Mouse (Mus musculus) inflammation-experienced regulatory T-cells, adult 6 months (primary cell): ENCODE data around the gene Tmem183a. TPM values are rescaled to one million over a fixed set of nuclear protein-coding genes. Genes with fewer than 3 reads are reported as not detected.

ENCODE experiments used
- ATAC-seq: one replicate; pipeline ENCODE4 v1.8.0; 2017
- polyA plus RNA-seq, 3 experiments: library from polyadenylated mRNA; unstranded; fragments of 100-300 nt; shearing (Covaris generic); gene quantifications; one replicate each; pipeline ENCODE4 v1.2.1; 2017

Tmem183a gene
- polyA plus RNA-seq, 3 experiments from 2014 or later, result 25.8 to 26.9 (median 26.6) TPM

DNA sequence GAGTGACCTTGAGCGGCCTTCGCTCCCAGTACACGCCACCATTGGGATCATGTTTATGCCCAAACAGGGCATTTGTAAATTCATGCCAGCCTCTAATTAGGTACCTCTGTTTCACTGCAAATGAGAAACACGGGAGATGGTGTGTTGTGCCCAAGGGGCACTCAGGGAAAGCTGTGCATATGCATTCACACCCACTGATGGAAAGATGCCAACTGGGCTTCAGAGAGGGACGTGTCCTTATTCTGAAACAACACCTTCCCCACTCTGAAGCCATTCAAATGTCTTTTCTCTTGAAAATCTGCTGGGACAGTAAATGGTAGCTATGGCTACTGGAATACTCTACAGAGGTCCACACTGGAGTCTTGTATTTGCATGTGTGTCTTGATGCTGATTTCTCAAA, 43.5 kb downstream of the Tmem183a start:
- ATAC-seq, result no peak

DNA sequence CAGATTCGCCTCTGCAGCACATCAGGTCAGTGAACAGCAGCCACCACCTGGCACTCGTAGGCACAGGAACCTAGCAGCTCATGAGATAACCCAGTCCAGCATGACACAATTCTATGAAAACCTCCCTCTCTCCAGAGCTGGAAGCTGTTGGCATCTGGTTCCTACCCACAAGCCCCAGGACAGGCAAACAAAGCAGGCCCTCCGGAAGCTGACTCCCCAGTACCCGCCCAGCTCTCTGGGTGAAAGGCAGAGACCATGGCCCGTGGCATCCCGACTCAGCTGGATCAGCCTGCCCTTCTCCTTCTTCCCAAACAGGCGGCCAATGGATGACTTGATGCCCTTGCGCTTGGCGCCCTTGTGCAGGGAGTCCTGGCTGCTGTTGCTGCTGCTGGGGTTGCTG, 45.4 kb downstream of the Tmem183a start:
- no peak for ATAC-seq

DNA sequence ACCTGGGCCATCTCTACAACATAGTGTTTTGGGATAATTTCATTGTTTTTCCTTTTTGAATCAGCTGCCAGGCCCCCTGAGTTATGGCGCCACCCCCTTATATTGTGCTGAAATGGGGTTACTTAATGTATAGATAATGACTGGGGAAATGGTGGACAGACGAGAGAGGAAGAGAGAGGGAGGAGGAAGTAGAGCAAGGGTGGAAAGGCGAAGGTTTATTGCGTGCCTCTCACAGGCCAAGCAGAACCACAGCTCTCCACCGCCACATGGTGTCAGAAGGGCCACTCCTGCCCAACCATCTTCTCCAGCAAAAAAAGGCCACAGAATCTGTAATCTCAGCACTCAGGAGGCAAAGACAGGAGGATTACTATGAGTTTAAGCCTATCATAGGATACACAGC, 46.6 kb downstream of the Tmem183a start:
- ATAC-seq, result no peak

DNA sequence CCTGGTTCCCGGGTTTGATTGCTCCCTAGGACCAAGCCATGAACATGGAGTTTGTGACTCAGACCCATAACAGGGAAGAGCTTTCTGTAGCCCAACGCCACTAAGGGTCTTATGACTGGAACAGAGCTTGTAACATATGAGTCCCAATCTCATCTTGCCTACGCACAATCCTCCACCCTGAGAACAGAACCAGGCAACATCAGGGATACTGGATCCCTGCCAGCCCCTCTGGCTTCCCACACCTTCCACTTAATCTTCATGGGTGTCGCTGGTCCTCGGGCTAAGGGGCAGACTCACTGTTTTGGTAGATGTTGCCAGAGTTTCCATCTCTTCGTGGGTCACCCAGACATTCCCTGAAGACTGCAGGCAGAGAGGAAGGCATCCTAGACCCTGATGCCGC, 50.0 kb downstream of the Tmem183a start:
- ATAC-seq, result no peak

DNA sequence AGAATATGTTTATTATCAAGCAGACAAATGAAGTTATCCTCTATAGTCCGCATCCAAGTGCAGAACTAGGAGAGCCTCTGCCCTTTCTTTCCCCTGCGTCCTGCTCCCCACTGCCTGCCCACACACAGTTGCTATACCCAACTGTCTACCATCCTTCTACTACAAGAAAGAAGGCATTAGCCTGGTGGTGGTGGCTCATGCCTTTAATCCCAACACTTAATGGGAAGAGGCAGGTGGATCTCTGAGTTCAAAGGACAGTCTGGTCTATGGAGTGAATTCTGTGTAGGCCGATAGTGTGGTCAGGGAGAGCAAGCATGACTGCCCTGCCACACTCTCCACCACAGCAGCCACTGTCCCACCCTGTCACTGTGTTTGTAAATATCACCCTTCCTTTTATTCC, 51.0 kb downstream of the Tmem183a start:
- no peak for ATAC-seq

DNA sequence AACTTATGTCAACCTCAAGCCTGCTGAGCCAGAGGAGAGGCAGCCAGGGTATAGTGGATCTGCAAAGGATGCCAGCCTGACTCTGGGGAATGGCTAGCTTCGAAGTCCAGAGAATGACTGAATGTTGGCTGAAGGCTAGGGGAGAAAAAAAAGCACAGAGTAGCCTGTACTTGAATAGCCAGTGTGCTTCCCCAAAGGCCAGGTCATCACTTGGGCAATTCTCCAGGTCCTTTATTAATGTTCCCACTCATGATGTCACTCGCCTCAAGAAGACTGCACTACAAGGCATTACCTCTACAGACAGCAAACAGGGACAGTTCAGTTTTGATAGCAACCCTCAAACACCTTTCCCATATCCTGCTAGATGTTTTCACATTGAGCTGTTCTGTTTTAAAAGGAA, 51.5 kb downstream of the Tmem183a start:
- ATAC-seq, result no peak

DNA sequence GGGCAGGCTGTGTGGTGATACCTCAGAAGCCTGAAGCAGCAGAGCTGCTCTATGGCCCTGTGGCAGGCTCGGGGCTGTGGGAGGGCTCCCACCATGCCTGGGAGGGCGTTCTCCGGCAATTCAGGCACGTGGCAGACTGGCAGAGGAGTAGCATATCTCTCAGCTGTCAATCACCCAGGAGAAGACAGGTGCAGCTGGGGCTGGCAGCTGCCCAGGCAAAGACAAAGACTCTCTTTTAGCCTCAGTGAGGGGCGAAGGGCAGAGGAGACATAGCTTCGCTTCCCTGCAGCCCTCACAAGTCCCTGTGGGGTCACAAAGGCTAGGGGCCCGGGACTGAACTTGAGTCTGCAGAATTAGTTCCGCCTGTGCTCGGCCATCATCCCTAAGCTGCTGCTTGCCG, 54.4 kb downstream of the Tmem183a start:
- no peak for ATAC-seq

DNA sequence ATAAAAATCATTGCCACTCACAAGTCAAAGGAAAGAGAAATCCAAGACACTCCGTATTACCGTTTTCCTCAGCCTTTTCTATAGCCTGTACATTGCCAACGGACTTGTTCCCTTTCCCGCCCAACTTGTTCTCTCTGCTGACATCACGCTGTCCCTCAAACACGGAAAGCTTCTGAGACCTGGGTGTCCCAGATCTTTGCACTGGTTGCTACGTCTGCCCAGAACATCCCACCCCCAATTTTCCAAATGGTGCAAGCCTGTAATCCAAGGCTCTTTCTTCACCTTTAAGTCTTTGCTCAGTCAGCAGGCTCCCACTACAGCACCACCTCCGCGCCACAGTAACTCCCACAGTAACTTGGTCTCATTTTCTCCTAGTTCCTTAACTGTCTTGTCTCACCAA, 56.8 kb downstream of the Tmem183a start:
- no peak for ATAC-seq

DNA sequence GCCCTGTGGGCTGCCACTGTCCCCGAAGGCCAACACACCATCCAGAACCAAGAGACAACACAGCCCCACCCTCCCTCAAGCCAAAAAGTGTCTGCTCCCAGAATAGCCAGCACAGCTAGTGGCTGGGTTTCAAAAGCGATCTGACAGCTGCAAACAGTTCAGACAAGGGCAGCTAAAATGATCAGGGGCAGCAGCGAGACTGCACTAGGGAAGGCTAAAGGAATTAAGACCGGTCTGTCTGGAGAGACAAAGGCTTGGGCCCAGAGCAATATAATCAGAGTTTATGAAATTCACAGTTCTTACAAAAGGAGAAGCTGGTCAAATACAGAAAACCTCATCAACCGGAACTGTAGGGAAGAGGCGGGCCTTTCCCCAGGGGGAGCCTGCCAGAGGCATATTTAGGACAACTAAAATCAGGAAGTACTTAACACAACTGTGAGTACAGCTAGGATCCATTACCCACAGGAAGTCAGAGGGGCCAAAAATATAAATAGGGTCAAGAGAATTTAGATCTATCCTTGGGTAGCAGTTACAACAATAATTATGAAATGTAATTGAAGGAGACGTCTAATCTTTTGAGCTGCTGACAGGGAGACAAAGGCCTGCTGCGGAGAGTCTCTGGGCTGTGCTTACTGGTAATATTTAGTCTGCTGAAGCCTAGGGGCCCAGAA, 59.1 kb downstream of the Tmem183a start:
- ATAC-seq, result no peak

DNA sequence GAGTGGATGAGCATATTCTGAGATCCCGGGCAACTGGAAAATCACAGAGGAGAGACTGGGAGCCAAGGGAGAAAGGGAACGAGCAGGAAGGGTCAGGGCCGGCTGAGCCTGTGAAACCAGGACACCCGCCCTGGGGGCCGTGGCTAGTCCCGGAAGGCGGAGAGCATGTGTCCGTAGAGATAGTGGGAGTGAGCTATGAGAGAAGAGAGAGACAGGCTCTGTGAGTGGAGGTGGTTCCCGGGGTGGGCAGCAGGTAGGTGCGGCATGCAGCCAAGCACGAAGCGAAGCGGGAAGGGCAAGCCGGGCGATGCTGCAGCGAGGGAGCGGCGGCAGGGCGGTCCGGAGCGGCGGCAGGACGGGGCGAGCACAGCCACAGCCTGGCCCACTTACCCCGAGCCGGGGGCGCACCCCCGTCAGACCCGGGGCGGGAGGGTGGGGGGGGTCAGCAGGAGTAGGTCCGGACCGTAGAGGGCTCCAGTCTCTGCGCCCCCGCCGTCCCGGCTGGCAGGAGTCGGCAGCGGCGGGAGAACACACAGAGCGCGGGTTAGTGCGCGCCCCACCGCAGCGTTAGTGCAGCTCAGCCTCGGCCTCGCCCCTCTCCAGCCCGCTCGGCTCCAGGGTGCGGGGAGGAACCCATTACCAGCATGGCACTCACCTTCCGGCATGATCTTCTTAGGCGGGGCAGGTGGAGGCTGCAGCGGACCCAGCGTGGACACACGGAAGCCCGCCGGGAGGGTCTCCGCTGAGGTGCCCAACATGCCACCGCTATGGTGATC, 63.0 kb downstream of the Tmem183a start:
- no peak for ATAC-seq

DNA sequence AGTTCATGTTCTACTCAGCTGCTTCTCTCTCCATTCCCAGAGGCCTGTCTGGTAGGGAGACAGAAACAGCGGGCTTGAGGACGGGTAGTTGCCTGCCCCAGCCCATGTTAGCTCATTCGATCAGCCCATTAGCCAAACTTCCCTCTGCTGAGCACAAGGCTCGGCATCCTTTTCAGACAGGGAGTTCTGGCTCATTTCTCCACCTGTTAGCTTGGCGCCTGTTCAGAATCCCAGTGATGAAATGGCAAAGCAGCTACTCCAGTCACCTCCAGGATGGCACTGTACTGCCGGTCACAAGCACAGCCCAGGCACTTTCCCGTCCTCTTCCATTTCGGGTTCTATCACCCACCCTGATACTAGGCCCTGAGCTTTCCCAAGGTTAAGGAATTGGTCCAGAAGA, 64.5 kb downstream of the Tmem183a start:
- no peak for ATAC-seq

Other genes starting within 250 kb of the Tmem183a start
- gene Chil1, start 179.8 kb downstream of the Tmem183a start, polyA plus RNA-seq, result under 1 TPM in 2 of 3 experiments, not detected in 1; 0.46 to 0.98 TPM
- not detected for gene Mybph, start 168.5 kb downstream of the Tmem183a start, polyA plus RNA-seq
- gene Adora1, start 126.5 kb downstream of the Tmem183a start, polyA plus RNA-seq, result not detected
- gene Myog, start 72.0 kb downstream of the Tmem183a start, polyA plus RNA-seq, result not detected
- gene Ppfia4, start 29.1 kb downstream of the Tmem183a start, polyA plus RNA-seq, result 1 to 10 TPM in 1 of 3 experiments, under 1 TPM in 1, not detected in 1; 0.24 to 1.4 TPM
- not detected for gene 4933406M09Rik, start 24.0 kb upstream of the Tmem183a start, polyA plus RNA-seq
- gene Cyb5r1, start 43.6 kb upstream of the Tmem183a start, polyA plus RNA-seq, result 10 to 100 TPM; 15.3 to 29.6 (median 23.0) TPM
- gene Adipor1, start 53.4 kb upstream of the Tmem183a start, polyA plus RNA-seq, result 10 to 100 TPM; 25.7 to 45.5 (median 33.0) TPM
- gene Klhl12, start 93.6 kb upstream of the Tmem183a start, polyA plus RNA-seq, result 10 to 100 TPM in 2 of 3 experiments, 1 to 10 TPM in 1; 8.7 to 15.5 (median 12.7) TPM
- 10 to 100 TPM; 40.2 to 42.7 (median 41.7) TPM for gene Rabif, start 132.7 kb upstream of the Tmem183a start, polyA plus RNA-seq
- not detected for gene Mgat4e, start 187.7 kb upstream of the Tmem183a start, polyA plus RNA-seq
- gene Kdm5b, start 198.2 kb upstream of the Tmem183a start, polyA plus RNA-seq, result 10 to 100 TPM in 2 of 3 experiments, 1 to 10 TPM in 1; 6.4 to 19.8 (median 16.5) TPM